Mouse (Mus musculus) liver, adult (tissue): ENCODE data around the gene Cdkl1.

Experiments
- GATA4 ChIP-seq: IDR thresholded peaks from 2 replicates; pipeline ENCODE4 v1.6.1; 2014; ENCODE audit warnings: mild to moderate bottlenecking, low read length; ENCODE audit not compliant: insufficient replicate concordance

The Cdkl1 gene

GRCm38 (mm10) chr12:69796311-69796710, 5.2 kb upstream of the Cdkl1 start:
- no peak for TF ChIP-seq GATA4

- no peak for TF ChIP-seq GATA4
These were observed 1.1 kb downstream of the Cdkl1 start for GRCm38 (mm10) chr12:69789766-69790529.

- no peak for TF ChIP-seq GATA4
These were observed 2.7 kb downstream of the Cdkl1 start for GRCm38 (mm10) chr12:69788380-69788779.

GRCm38 (mm10) chr12:69785471-69785870, 5.6 kb downstream of the Cdkl1 start:
- TF ChIP-seq GATA4: no peak

GRCm38 (mm10) chr12:69783247-69784025, 7.6 kb downstream of the Cdkl1 start:
- TF ChIP-seq GATA4: no peak

GRCm38 (mm10) chr12:69781935-69782650, 9.0 kb downstream of the Cdkl1 start:
- peak; percentile 76; the same call in 1 of the 2 replicates for TF ChIP-seq GATA4

- TF ChIP-seq GATA4: no peak
These were observed 9.6 kb downstream of the Cdkl1 start for GRCm38 (mm10) chr12:69781480-69781879.

- TF ChIP-seq GATA4: no peak
These were observed 13.1 kb downstream of the Cdkl1 start for GRCm38 (mm10) chr12:69777957-69778356.

- no peak for TF ChIP-seq GATA4
These were observed 13.7 kb downstream of the Cdkl1 start for GRCm38 (mm10) chr12:69777341-69777730.

- no peak for TF ChIP-seq GATA4
These were observed 14.3 kb downstream of the Cdkl1 start for GRCm38 (mm10) chr12:69776607-69777340.

GRCm38 (mm10) chr12:69768841-69769240, 22.2 kb downstream of the Cdkl1 start:
- TF ChIP-seq GATA4: no peak

GRCm38 (mm10) chr12:69767476-69768258, 23.4 kb downstream of the Cdkl1 start:
- TF ChIP-seq GATA4: no peak

GRCm38 (mm10) chr12:69766185-69766904, 24.7 kb downstream of the Cdkl1 start:
- TF ChIP-seq GATA4: peak; percentile 57; the same call in 1 of the 2 replicates

GRCm38 (mm10) chr12:69765543-69765942, 25.5 kb downstream of the Cdkl1 start:
- no peak for TF ChIP-seq GATA4

GRCm38 (mm10) chr12:69761603-69762002, 29.5 kb downstream of the Cdkl1 start:
- no peak; the same call in 1 of the 2 replicates for TF ChIP-seq GATA4
